In the genomic region with DNA sequence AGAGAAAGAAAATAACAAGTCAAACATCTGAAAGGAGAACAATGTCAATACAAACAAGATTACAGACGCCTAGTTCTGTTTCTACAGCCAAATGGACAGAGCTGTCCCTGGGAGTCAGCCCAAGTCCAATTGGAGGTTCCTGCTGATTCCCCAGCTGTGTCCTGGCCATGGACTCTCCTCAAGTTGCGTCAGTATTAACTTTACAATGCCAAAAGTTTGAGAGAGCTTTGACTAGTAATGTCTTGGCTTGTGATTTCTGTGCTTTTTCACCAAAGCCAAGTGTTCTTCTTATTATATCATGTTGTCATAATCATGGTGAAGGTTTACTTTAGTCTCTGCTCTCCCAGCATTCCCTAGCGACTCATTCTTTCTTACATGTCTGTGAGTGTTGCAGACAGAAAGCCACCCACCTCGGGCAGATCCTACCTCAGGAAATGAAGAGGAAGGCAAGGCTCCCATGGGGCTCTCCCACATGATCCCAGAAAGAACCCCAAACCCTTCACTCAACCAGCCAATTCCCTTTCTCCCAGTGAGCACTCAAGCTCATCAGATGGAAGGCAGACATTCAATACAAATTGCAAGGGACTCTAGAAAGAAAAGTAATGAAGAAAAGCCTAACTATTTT, we compare ENCODE assay signal across 20 mouse cellular contexts.
DNase-seq lines count a peak whose midpoint lies in the region; ATAC-seq and TF ChIP-seq lines count a peak whose summit lies in the region.
"Had no signal": no experiment of that assay in that cellular context is flagged by ENCODE, and none has a peak within 500 bp of the region (broad histone marks: within the 10 kb centered on the region; RNA-seq: fewer than 3 reads in every experiment).

No protein-coding gene starts in this region.

- H3K4me2 ChIP-seq in heart, embryonic 11.5 days = no peak overlapping the region
- H3K4me2 ChIP-seq: forebrain, embryonic 13.5 days; hindbrain, embryonic 15.5 days; intestine, embryonic 15.5 days; kidney, embryonic 15.5 days; midbrain, embryonic 13.5 days; neural tube, embryonic 13.5 days had no signal

- no peaks in the 10 kb centered on the region for H3K36me3 ChIP-seq in heart, adult 2 months (ENCODE audit: control insufficient read depth, insufficient read depth, low read length)
- H3K36me3 ChIP-seq in heart, embryonic 11.5 days (ENCODE audit: control insufficient read depth, insufficient read depth, low read length) = no peaks in the 10 kb centered on the region
- H3K36me3 ChIP-seq in embryonic facial prominence, embryonic 10.5 days (replicated peaks) = no peaks in the 10 kb centered on the region
- H3K36me3 ChIP-seq: hindbrain, embryonic 15.5 days; intestine, embryonic 15.5 days; kidney, embryonic 15.5 days; midbrain, embryonic 13.5 days; neural tube, embryonic 13.5 days had no signal

- no peak overlapping the region for H3K4me3 ChIP-seq in heart, adult 2 months
- H3K4me3 ChIP-seq in heart, embryonic 11.5 days (ENCODE audit: low read depth, low read length) = no peak overlapping the region
- no peak overlapping the region for H3K4me3 ChIP-seq in left cerebral cortex, adult 2 months
- no peak overlapping the region for H3K4me3 ChIP-seq in embryonic facial prominence, embryonic 10.5 days
- H3K4me3 ChIP-seq: erythroblast, embryonic 14.5 days; forebrain, embryonic 13.5 days; hindbrain, embryonic 15.5 days; intestine, embryonic 15.5 days; kidney, embryonic 15.5 days; midbrain, embryonic 13.5 days; neural tube, embryonic 13.5 days had no signal

- H3K4me1 ChIP-seq in heart, adult 2 months (ENCODE audit: control insufficient read depth, insufficient read depth, low read length) = no peaks in the 10 kb centered on the region; the same call in 1 of the 2 replicates
- H3K4me1 ChIP-seq in heart, embryonic 11.5 days (ENCODE audit: control insufficient read depth, insufficient read depth, low read length) = no peaks in the 10 kb centered on the region
- no peaks in the 10 kb centered on the region for H3K4me1 ChIP-seq in embryonic facial prominence, embryonic 10.5 days
- H3K4me1 ChIP-seq: hindbrain, embryonic 15.5 days; intestine, embryonic 15.5 days; midbrain, embryonic 13.5 days; neural tube, embryonic 13.5 days had no signal

- no peak overlapping the region; the same call in 1 of the 2 replicates for H3K27ac ChIP-seq in heart, adult 2 months
- no peak overlapping the region for H3K27ac ChIP-seq in heart, embryonic 11.5 days (ENCODE audit: low read depth, low read length)
- no peak overlapping the region for H3K27ac ChIP-seq in left cerebral cortex, adult 2 months
- no peak overlapping the region for H3K27ac ChIP-seq in embryonic facial prominence, embryonic 10.5 days (replicated peaks)
- H3K27ac ChIP-seq: forebrain, embryonic 13.5 days; hindbrain, embryonic 15.5 days; intestine, embryonic 15.5 days; kidney, embryonic 15.5 days; liver, embryonic 14.5 days; midbrain, embryonic 13.5 days; neural tube, embryonic 13.5 days had no signal

- no peak for TF ChIP-seq CTCF in heart, adult 2 months (IDR thresholded peaks at IDR 0.05)
- TF ChIP-seq CTCF in left cerebral cortex, adult 2 months (IDR thresholded peaks at IDR 0.05) = no peak

- no peak for TF ChIP-seq EP300 in heart, adult 2 months (IDR thresholded peaks at IDR 0.05; ENCODE audit: insufficient read depth, low read depth, low read length)

- TF ChIP-seq POLR2A in heart, adult 2 months (IDR thresholded peaks at IDR 0.05; ENCODE audit: insufficient read depth, low read depth, low read length) = no peak

- H3K9ac ChIP-seq in heart, adult 2 months (ENCODE audit: low read depth, low read length) = no peak overlapping the region
- H3K9ac ChIP-seq in heart, embryonic 11.5 days (ENCODE audit: low read depth, low read length) = no peak overlapping the region
- H3K9ac ChIP-seq: forebrain, embryonic 13.5 days; hindbrain, embryonic 15.5 days; intestine, embryonic 15.5 days; kidney, embryonic 15.5 days; liver, embryonic 14.5 days; midbrain, embryonic 13.5 days; neural tube, embryonic 13.5 days had no signal

- H3K9me3 ChIP-seq in heart, embryonic 11.5 days (replicated peaks; ENCODE audit: control insufficient read depth, low read length) = no peaks in the 10 kb centered on the region
- no peaks in the 10 kb centered on the region for H3K9me3 ChIP-seq in embryonic facial prominence, embryonic 10.5 days
- H3K9me3 ChIP-seq: forebrain, embryonic 13.5 days; hindbrain, embryonic 15.5 days; intestine, embryonic 15.5 days; kidney, embryonic 15.5 days; midbrain, embryonic 13.5 days; neural tube, embryonic 13.5 days had no signal

- H3K27me3 ChIP-seq in heart, adult 2 months (ENCODE audit: control insufficient read depth, insufficient read depth, low read length) = no peaks in the 10 kb centered on the region
- no peaks in the 10 kb centered on the region for H3K27me3 ChIP-seq in heart, embryonic 11.5 days (ENCODE audit: control insufficient read depth, insufficient read depth, low read length)
- no peaks in the 10 kb centered on the region for H3K27me3 ChIP-seq in embryonic facial prominence, embryonic 10.5 days (replicated peaks; ENCODE audit: low read depth, poor library complexity, severe bottlenecking)
- H3K27me3 ChIP-seq: forebrain, embryonic 13.5 days; hindbrain, embryonic 15.5 days; intestine, embryonic 15.5 days; kidney, embryonic 15.5 days; midbrain, embryonic 13.5 days; neural tube, embryonic 13.5 days had no signal

- DNase-seq in adrenal gland, postnatal 10 days = peak; percentile 4
- no peak for DNase-seq in adrenal gland, adult (ENCODE audit: inconsistent age in 2 of 2, low spot score in 1 of 2)
- DNase-seq in heart, adult 2 months = peak; percentile 34 to 61
- DNase-seq in gastrocnemius, postnatal 14 days = peak; percentile 59
- peak; percentile 58 for DNase-seq in heart, postnatal 25 days (ENCODE audit: low spot score)
- DNase-seq in left cerebral cortex, adult 2 months (ENCODE audit: extremely low spot score in 1 of 2, low spot score in 2 of 2) = no peak
- DNase-seq in embryonic facial prominence, embryonic 10.5 days (ENCODE audit: low spot score) = no peak
- DNase-seq: adrenal gland, postnatal 14 days; layer of hippocampus, postnatal 36 days; right cerebral cortex, adult 18-20 months; spleen, adult 18-20 months had no signal

- intact Hi-C loops in heart, adult 2 months (cut with DNase I) = no loop called here
- intact Hi-C loops in gastrocnemius, postnatal 14 days (cut with DNase I; ENCODE audit: low total_unique reads) = no loop called here
- intact Hi-C loops in heart, postnatal 25 days (cut with DNase I) = no loop called here
- intact Hi-C loops in left cerebral cortex, adult 2 months (cut with DNase I) = no loop called here

- ATAC-seq in heart, embryonic 11.5 days (replicated peaks; ENCODE audit: insufficient number of reproducible peaks, low FRiP score, low TSS enrichment) = no peak
- ATAC-seq: forebrain, embryonic 13.5 days; intestine, embryonic 15.5 days; midbrain, embryonic 13.5 days had no signal

- WGBS in heart, adult 2 months = 59% methylated on average over 4 of the region's 4 CpGs
- WGBS in heart, embryonic 11.5 days (ENCODE audit: insufficient replicate concordance) = 77% methylated on average over 4 of the region's 4 CpGs
- WGBS in embryonic facial prominence, embryonic 10.5 days = 81% methylated on average over 4 of the region's 4 CpGs

- no peaks in the 10 kb centered on the region for H3K79me2 ChIP-seq in heart, adult 2 months (replicated peaks; ENCODE audit: control insufficient read depth, insufficient read depth, low read length)

Comparison
In these comparisons a context has a peak if more than half of its experiments do, and no peak if none do; other contexts are left out.
1. DNase-seq: peak in adrenal gland, postnatal 10 days (single experiment), heart, adult 2 months (2 of 2), gastrocnemius, postnatal 14 days (single experiment) and heart, postnatal 25 days (single experiment); none in adrenal gland, adult (0 of 2), left cerebral cortex, adult 2 months (0 of 2) and embryonic facial prominence, embryonic 10.5 days (single experiment).